Mouse (Mus musculus) MEL (cell line): ENCODE measurements around the gene Scamp2.

Source experiments
- TBP ChIP-seq: IDR thresholded peaks from 2 replicates; pipeline ENCODE4 v1.8.0; 2011; ENCODE audit warnings: low read depth, low read length, improper control_type of control experiment
- ZC3H11A ChIP-seq: IDR thresholded peaks from 2 replicates; pipeline ENCODE4 v1.6.1; 2012; ENCODE audit warnings: low read depth, mild to moderate bottlenecking, inconsistent platforms, low read length, improper control_type of control experiment

DNA sequence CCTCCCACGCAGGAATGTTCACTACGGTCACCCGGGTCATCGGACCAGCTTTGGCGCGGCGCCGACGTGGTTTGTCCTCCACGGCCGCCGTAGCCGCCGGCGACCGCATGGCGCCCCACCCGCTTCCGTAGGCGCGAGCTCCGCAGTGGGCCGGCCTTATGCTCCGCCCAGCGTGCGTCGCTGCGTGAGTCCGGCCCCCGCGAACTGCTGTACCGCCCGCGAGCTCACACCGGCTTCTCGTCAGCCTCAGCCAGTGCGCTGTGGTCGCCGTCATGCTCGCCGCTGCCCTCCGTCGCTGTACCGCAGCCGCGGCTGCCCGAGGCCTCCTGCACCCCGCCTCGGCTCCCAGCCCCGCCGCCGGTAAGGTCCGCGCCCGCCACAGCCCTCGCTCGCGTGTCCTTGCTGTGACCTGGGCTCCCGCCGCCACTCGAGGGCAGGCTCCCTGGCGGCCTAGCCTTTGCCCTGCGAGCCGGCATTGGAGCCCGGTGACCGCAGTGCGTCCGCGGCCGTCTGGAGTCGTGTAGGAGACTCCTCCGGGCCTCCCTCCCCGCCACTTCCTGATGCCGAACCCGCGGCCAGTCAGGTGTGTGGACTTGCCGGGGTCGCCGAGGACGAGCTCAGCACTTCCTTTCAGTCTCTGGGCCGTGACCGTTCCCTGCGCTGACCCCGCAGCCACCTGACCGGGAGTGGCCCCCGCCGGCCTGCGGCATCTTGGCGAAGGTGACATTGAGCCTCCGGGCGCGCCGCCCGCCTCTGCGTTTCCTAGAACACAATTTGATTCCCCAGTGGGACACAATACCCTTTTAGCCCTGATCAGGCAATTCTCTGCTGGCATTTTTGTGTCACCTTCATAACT, 39.5 kb upstream of the Scamp2 start, which contains the start of gene Cox5a:
- no peak for TF ChIP-seq ZC3H11A
- TF ChIP-seq TBP = no peak; the same call in none of the 2 replicates
